Mouse (Mus musculus) G1E (cell line): ENCODE data around the gene Fam170b. TPM values are rescaled to one million over a fixed set of nuclear protein-coding genes. Genes with fewer than 3 reads are reported as not detected.

Experiments used
- ATAC-seq: 2 replicates; pipeline ENCODE4 v1.8.0; 2016; ENCODE audit warnings: mild to moderate bottlenecking; ENCODE audit not compliant: insufficient number of reproducible peaks, poor library complexity, low FRiP score, severe bottlenecking; ENCODE audit errors: extremely low read depth
- DNase-seq: peaks from one replicate; pipeline ENCODE4 v3.0.0; 2012; ENCODE audit warnings: low spot score
- H3K27me3 ChIP-seq: 2 replicates; pipeline ENCODE4 v1.6.1; 2012; ENCODE audit warnings: mild to moderate bottlenecking, low read length, inconsistent platforms; ENCODE audit not compliant: insufficient read depth
- H3K36me3 ChIP-seq: replicated peaks from 2 replicates; pipeline ENCODE3; 2012; ENCODE audit warnings: mild to moderate bottlenecking, inconsistent platforms
- H3K4me1 ChIP-seq: 2 replicates; pipeline ENCODE4 v1.6.1; 2012; ENCODE audit warnings: low read depth, low read length, inconsistent platforms, mixed read lengths; ENCODE audit not compliant: insufficient read depth
- H3K4me3 ChIP-seq: 2 replicates; pipeline ENCODE4 v1.5.1; 2012; ENCODE audit warnings: low read depth, mild to moderate bottlenecking, inconsistent platforms, low read length, moderate library complexity, mixed read lengths
- H3K9me3 ChIP-seq: replicated peaks from 2 replicates; pipeline ENCODE4 v1.6.1; 2012; ENCODE audit warnings: inconsistent platforms
- CTCF ChIP-seq: IDR thresholded peaks from 2 replicates; pipeline ENCODE4 v1.5.1; 2012; ENCODE audit warnings: low read depth, low read length, inconsistent platforms, mixed read lengths
- GATA1 ChIP-seq: IDR thresholded peaks from 2 replicates; pipeline ENCODE4 v1.6.1; 2012; ENCODE audit warnings: borderline replicate concordance, low read length, inconsistent platforms, mixed read lengths
- GATA2 ChIP-seq: IDR thresholded peaks from 2 replicates; pipeline ENCODE4 v1.6.1; 2012; ENCODE audit warnings: low read depth, low read length, inconsistent platforms, borderline replicate concordance
- POLR2AphosphoS5 ChIP-seq: IDR thresholded peaks from 2 replicates; pipeline ENCODE4 v1.6.1; 2012; ENCODE audit warnings: low read depth, low read length, inconsistent platforms; ENCODE audit not compliant: insufficient replicate concordance
- TAL1 ChIP-seq: conservative IDR thresholded peaks from 2 replicates; pipeline ENCODE4 v1.6.1; 2012; ENCODE audit warnings: low read depth, low read length, inconsistent platforms, mixed read lengths
- polyA plus RNA-seq: library from polyadenylated mRNA; stranded (reverse); fragments of >175 nt; gene quantifications from 2 replicates; pipeline ENCODE4 v1.2.3, GENCODE M21; 2012
- total RNA-seq, 2 experiments: library from RNA; stranded (forward) in 1 of 2; stranded (reverse) in 1 of 2; fragments of 200-1000 nt in 1 of 2; fragments of >200 nt in 1 of 2; fragmentation: Nextera tagmentation in 1 of 2; gene quantifications; 2 replicates each; pipeline ENCODE4 v1.2.3; 2014 to 2017

The Fam170b gene
- total and polyA plus RNA-seq, 3 experiments: 0.16 TPM; not detected in 2

DNA sequence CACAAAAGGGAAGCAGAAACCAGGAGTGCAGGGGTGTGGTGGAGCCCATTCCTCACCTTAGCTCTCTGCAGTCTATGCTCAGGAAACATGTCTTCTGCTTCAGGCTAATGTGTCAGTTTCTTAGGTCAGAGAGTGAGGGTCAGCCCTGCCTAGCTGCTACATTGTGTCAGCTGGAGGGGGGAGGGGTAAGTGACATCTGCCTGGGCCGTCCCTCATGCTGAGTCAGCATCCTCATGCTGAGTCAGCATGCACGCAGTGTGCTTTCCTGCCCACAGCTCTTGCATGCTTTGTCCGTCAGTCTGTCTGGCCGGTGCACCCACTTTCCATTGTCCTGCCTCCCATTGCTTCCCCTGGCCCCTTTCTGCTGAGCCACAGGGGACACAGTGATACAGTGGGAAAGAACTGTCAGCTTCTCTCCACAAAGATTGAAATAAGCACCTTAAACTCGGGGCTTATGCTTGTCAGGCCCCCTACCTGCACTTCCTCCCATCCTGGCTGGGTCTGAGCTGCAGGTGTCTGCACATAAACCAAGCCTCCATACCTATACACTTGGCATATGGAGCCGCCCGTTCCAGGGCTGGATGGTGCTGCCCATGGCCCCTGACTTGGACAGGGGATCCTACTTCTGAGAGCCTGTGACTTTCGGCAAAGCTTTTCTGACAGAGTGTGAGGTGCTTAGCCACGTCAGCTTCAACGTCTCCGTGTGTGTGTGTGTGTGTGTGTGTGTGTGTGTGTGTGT, 26.2 kb downstream of the Fam170b start:
- ATAC-seq: no peak
- Histone ChIP-seq H3K4me1 (no peaks in the 10 kb centered on the region), H3K9me3 (peaks cover 92% of the 10 kb centered on the region), H3K27me3 (no peaks in the 10 kb centered on the region), H3K4me3 (no peak overlapping the region), H3K36me3 (no peaks in the 10 kb centered on the region)
- no peak for DNase-seq
- TF ChIP-seq CTCF: no peak
- no peak for TF ChIP-seq GATA1
- TF ChIP-seq TAL1: no peak
- no peak for TF ChIP-seq GATA2
- no peak for TF ChIP-seq POLR2AphosphoS5

DNA sequence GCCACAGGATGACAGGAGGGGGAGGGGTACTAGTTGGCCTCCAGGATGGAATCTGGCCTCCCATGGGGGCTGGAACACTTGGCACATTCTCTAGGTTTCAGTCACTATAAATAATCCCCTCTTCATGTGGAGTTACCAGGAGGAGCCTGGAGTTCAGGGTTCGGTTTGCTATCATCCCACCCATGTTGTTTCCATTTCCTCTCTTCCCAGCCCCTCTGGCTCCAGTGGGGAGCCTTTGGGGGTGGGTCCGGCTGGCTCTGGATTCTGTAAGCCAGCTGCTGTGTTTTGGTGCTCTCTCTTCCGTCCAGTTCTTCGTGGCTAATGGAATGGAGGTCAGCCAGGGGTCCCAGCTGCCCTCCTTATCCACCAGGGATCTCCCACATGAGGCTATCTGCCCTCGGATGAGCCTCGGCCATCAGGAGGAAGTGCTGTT, 27.4 kb downstream of the Fam170b start:
- Histone ChIP-seq H3K4me3 (no peak overlapping the region), H3K9me3 (peaks cover 84% of the 10 kb centered on the region), H3K36me3 (no peaks in the 10 kb centered on the region), H3K4me1 (no peaks in the 10 kb centered on the region), H3K27me3 (no peaks in the 10 kb centered on the region)
- DNase-seq (no peak), ATAC-seq (no peak)
- no peak for TF ChIP-seq GATA2

DNA sequence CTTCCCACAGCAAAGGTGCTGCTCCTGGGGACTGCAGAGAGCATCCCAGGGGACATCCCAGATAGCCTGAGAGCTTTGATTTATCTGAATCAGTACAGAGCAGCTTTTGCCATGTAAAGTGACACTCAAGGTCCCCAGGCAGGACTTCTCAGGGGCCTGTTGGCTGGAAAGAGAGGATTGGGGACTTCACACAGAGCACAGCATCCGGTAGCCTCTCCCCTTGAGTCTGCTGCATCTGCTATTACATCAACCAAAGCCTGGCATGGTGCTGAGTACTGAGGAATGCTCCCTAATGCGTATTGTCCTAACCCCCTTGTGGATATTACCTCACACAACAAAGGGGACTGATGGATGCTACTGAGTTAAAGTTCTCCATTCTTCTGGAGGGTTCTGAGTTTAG, 27.9 kb downstream of the Fam170b start:
- no peak overlapping the region for H3K4me3 ChIP-seq
- H3K9me3 ChIP-seq: peaks cover 79% of the 10 kb centered on the region
- H3K27me3 ChIP-seq: no peaks in the 10 kb centered on the region
- no peaks in the 10 kb centered on the region for H3K4me1 ChIP-seq
- TF ChIP-seq POLR2AphosphoS5 (no peak), CTCF (no peak), TAL1 (no peak), GATA1 (no peak), GATA2 (no peak)
- no peaks in the 10 kb centered on the region for H3K36me3 ChIP-seq
- no peak for ATAC-seq
- no peak for DNase-seq

GRCm38 (mm10) chr14:32865331-32865730, 31.6 kb downstream of the Fam170b start:
- Histone ChIP-seq H3K36me3 (no peaks in the 10 kb centered on the region), H3K4me1 (no peaks in the 10 kb centered on the region), H3K4me3 (no peak overlapping the region), H3K27me3 (no peaks in the 10 kb centered on the region), H3K9me3 (peaks cover 52% of the 10 kb centered on the region)
- TF ChIP-seq TAL1: no peak
- TF ChIP-seq GATA2: no peak
- no peak for TF ChIP-seq POLR2AphosphoS5
- no peak for TF ChIP-seq GATA1
- no peak for TF ChIP-seq CTCF
- DNase-seq: no peak
- ATAC-seq: no peak

- TF ChIP-seq POLR2AphosphoS5 (no peak), GATA1 (no peak), CTCF (no peak), TAL1 (no peak), GATA2 (no peak)
- no peaks in the 10 kb centered on the region for H3K36me3 ChIP-seq
- no peaks in the 10 kb centered on the region for H3K27me3 ChIP-seq
- H3K9me3 ChIP-seq: peaks cover 42% of the 10 kb centered on the region
- DNase-seq: no peak
- no peak overlapping the region for H3K4me3 ChIP-seq
- no peaks in the 10 kb centered on the region for H3K4me1 ChIP-seq
- ATAC-seq: no peak
Observed at GRCm38 (mm10) chr14:32871963-32872362, 38.2 kb downstream of the Fam170b start.

DNA sequence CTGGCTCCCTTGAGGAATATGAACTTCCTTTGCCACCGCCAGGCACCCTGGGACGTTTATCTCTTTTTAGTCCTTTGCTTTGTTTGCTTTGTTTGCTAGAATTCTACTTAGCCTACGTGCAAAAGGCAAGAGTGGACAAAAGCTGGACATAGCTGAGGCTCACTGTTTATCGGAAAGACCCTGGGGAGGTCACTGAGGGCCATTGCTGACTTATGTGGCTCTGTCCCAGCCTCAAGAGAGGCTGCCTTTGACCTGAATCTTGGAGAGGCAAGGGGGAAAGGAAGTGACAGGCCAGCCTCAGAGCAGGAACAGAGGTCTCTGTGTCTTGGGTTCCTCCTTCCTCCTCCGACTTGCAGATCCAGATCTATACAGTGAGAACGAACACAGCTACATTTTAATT, 43.8 kb downstream of the Fam170b start:
- TF ChIP-seq CTCF: no peak
- TF ChIP-seq GATA1: no peak
- no peak for TF ChIP-seq TAL1
- TF ChIP-seq POLR2AphosphoS5: no peak
- no peak for TF ChIP-seq GATA2
- H3K4me1 ChIP-seq: no peaks in the 10 kb centered on the region
- no peaks in the 10 kb centered on the region for H3K36me3 ChIP-seq
- H3K27me3 ChIP-seq: no peaks in the 10 kb centered on the region
- ATAC-seq (no peak), DNase-seq (no peak)
- H3K4me3 ChIP-seq: no peak overlapping the region
- peaks cover 58% of the 10 kb centered on the region for H3K9me3 ChIP-seq

GRCm38 (mm10) chr14:32880332-32880731, 46.6 kb downstream of the Fam170b start:
- Histone ChIP-seq H3K4me3 (no peak overlapping the region), H3K27me3 (no peaks in the 10 kb centered on the region), H3K9me3 (peaks cover 64% of the 10 kb centered on the region), H3K4me1 (no peaks in the 10 kb centered on the region), H3K36me3 (no peaks in the 10 kb centered on the region)
- TF ChIP-seq GATA2 (no peak), TAL1 (no peak), GATA1 (no peak), CTCF (no peak), POLR2AphosphoS5 (no peak)
- DNase-seq (no peak), ATAC-seq (no peak)
